Mouse (Mus musculus) heart, embryonic 10.5 days (tissue): ENCODE measurements at regions not wholly inside any gene's neighbourhood (a gene's known extent, or its start where the extent isn't known, plus 50 kb on each side); places are given as distances from the start of the nearest gene placed in this dataset.

ENCODE experiments used
- DNase-seq: peaks from one replicate; pipeline ENCODE4 v3.0.0-alpha.2; 2017; ENCODE audit warnings: low spot score
- H3K27ac ChIP-seq: fragments of 300-500 bp; sonication (generic); 2 replicates; pipeline ENCODE4 v1.5.1; 2016; ENCODE audit warnings: mild to moderate bottlenecking
- H3K27me3 ChIP-seq: fragments of 300-500 bp; sonication (generic); 2 replicates; pipeline ENCODE4 v1.6.1; 2016; ENCODE audit warnings: mild to moderate bottlenecking; ENCODE audit not compliant: poor library complexity, insufficient read depth, severe bottlenecking
- H3K36me3 ChIP-seq: fragments of 300-500 bp; sonication (generic); 2 replicates; pipeline ENCODE4 v1.6.1; 2016; ENCODE audit warnings: mild to moderate bottlenecking, moderate library complexity
- H3K4me1 ChIP-seq: fragments of 300-500 bp; sonication (generic); 2 replicates; pipeline ENCODE4 v1.6.1; 2016; ENCODE audit warnings: mild to moderate bottlenecking
- H3K4me3 ChIP-seq: fragments of 300-500 bp; sonication (generic); 2 replicates; pipeline ENCODE4 v1.5.1; 2016; ENCODE audit warnings: mild to moderate bottlenecking, moderate library complexity
- H3K9me3 ChIP-seq: fragments of 300-500 bp; sonication (generic); 2 replicates; pipeline ENCODE4 v1.6.1; 2016; ENCODE audit warnings: mild to moderate bottlenecking, moderate library complexity
- WGBS: fragments of 180-500 bp; shearing (Covaris S2); methylation state at CpG from one replicate; pipeline ENCODE4 v1.1.7; 2016; 5-methylcytosine and 5-hydroxymethylcytosine counted together

GRCm38 (mm10) chr11:63827271-63827762 lies 94.8 kb downstream of the Hs3st3b1 start:
- Histone ChIP-seq H3K36me3 (no peaks in the 10 kb centered on the region), H3K27me3 (no peaks in the 10 kb centered on the region), H3K4me1 (peaks cover 33% of the 10 kb centered on the region), H3K9me3 (no peaks in the 10 kb centered on the region), H3K27ac (no peak overlapping the region), H3K4me3 (no peak overlapping the region)
- WGBS: 83% methylated on average over 6 of the region's 6 CpGs
- DNase-seq: no peak

- H3K36me3 ChIP-seq: no peaks in the 10 kb centered on the region
- no peaks in the 10 kb centered on the region for H3K27me3 ChIP-seq
- 81% methylated on average over 3 of the region's 3 CpGs for WGBS
- DNase-seq: no peak
- H3K9me3 ChIP-seq: no peaks in the 10 kb centered on the region
- peak overlapping the region; percentile 83 for H3K27ac ChIP-seq
- H3K4me3 ChIP-seq: no peak overlapping the region
- peaks cover 36% of the 10 kb centered on the region for H3K4me1 ChIP-seq
These were observed 88.6 kb downstream of the Hs3st3b1 start for GRCm38 (mm10) chr11:63833480-63833879.

GRCm38 (mm10) chr11:63834140-63834539 lies 88.0 kb downstream of the Hs3st3b1 start:
- no peaks in the 10 kb centered on the region for H3K36me3 ChIP-seq
- H3K9me3 ChIP-seq: no peaks in the 10 kb centered on the region
- no peak for DNase-seq
- no peaks in the 10 kb centered on the region for H3K27me3 ChIP-seq
- peak overlapping the region; percentile 83 for H3K27ac ChIP-seq
- peaks cover 33% of the 10 kb centered on the region for H3K4me1 ChIP-seq
- 38% methylated on average over 4 of the region's 4 CpGs for WGBS
- peak overlapping the region; percentile 29 for H3K4me3 ChIP-seq

- Histone ChIP-seq H3K36me3 (no peaks in the 10 kb centered on the region), H3K4me1 (peaks cover 30% of the 10 kb centered on the region), H3K9me3 (no peaks in the 10 kb centered on the region), H3K4me3 (no peak overlapping the region), H3K27ac (peak overlapping the region; percentile 83), H3K27me3 (no peaks in the 10 kb centered on the region)
- DNase-seq: no peak
- WGBS: 57% methylated on average over 7 of the region's 7 CpGs
These were observed 87.5 kb downstream of the Hs3st3b1 start for GRCm38 (mm10) chr11:63834631-63835030.
